Mouse (Mus musculus) midbrain, postnatal 0 days (tissue): ENCODE measurements around the gene Adra1b. TPM values are rescaled to one million over a fixed set of nuclear protein-coding genes. Genes with fewer than 3 reads are reported as not detected.

Experiments
- ATAC-seq: fragments of 200-750 bp; cut with Nextera tagmentation; 2 replicates; pipeline ENCODE4 v1.8.0; 2017; ENCODE audit warnings: moderate number of reproducible peaks, mild to moderate bottlenecking, moderate TSS enrichment, moderate library complexity; ENCODE audit not compliant: low FRiP score
- DNase-seq: peaks from one replicate; pipeline ENCODE4 v3.0.0-alpha.2; 2015; ENCODE audit warnings: low spot score
- H3K27ac ChIP-seq: fragments of 300-500 bp; sonication (generic); 2 replicates; pipeline ENCODE4 v1.5.1; 2014; ENCODE audit warnings: low read depth, mild to moderate bottlenecking, low read length, mixed read lengths
- H3K27me3 ChIP-seq: fragments of 300-500 bp; sonication (generic); 2 replicates; pipeline ENCODE4 v1.6.1; 2014; ENCODE audit warnings: low read length, control low read depth, mixed read lengths; ENCODE audit not compliant: insufficient read depth
- H3K36me3 ChIP-seq: fragments of 300-500 bp; sonication (generic); 2 replicates; pipeline ENCODE4 v1.6.1; 2014; ENCODE audit warnings: low read length, control low read depth, mixed read lengths; ENCODE audit not compliant: insufficient read depth
- H3K4me1 ChIP-seq: fragments of 300-500 bp; sonication (generic); 2 replicates; pipeline ENCODE4 v1.6.1; 2014; ENCODE audit warnings: mild to moderate bottlenecking, control low read depth, antibody characterized with exemption, low read length, mixed read lengths; ENCODE audit not compliant: insufficient read depth
- H3K4me2 ChIP-seq: fragments of 300-500 bp; sonication (generic); 2 replicates; pipeline ENCODE4 v1.6.1; 2014; ENCODE audit warnings: low read depth, mild to moderate bottlenecking, low read length, mixed read lengths; ENCODE audit not compliant: poor library complexity, severe bottlenecking
- H3K4me3 ChIP-seq: fragments of 300-500 bp; sonication (generic); 2 replicates; pipeline ENCODE4 v1.5.1; 2014; ENCODE audit warnings: low read depth, mild to moderate bottlenecking, low read length, moderate library complexity
- H3K9ac ChIP-seq: fragments of 300-500 bp; sonication (generic); replicated peaks from 2 replicates; pipeline ENCODE4 v1.6.1; 2014; ENCODE audit warnings: mild to moderate bottlenecking, low read length, moderate library complexity, mixed read lengths; ENCODE audit not compliant: poor library complexity, severe bottlenecking
- H3K9me3 ChIP-seq: fragments of 300-500 bp; sonication (generic); 2 replicates; pipeline ENCODE4 v1.6.1; 2016; ENCODE audit warnings: low read length, control low read depth
- CTCF ChIP-seq: IDR thresholded peaks from 2 replicates; pipeline ENCODE4 v1.5.1; 2016; ENCODE audit warnings: antibody characterized with exemption, mild to moderate bottlenecking
- WGBS: fragments of 180-500 bp; shearing (Covaris S2); extraction: QIAGEN DNeasy Blood & Tissue Kit; methylation state at CpG from one replicate; pipeline ENCODE4 v1.1.7; 2014; 5-methylcytosine and 5-hydroxymethylcytosine counted together
- polyA plus RNA-seq: library from polyadenylated mRNA; unstranded; fragments of >200 nt; fragmentation: Nextera tagmentation; extraction: Ambion mirVana; gene quantifications from 2 replicates; pipeline ENCODE4 v1.2.1, GENCODE M21; 2015
- total RNA-seq: library from RNA; depleted of rRNA; stranded (reverse); fragments of >200 nt; gene quantifications from 2 replicates; pipeline ENCODE4 v1.2.3, GENCODE M21; 2014

Gene Adra1b
- total and polyA plus RNA-seq, 2 experiments from 2014 or later, result 17.1 to 38.7 TPM

DNA sequence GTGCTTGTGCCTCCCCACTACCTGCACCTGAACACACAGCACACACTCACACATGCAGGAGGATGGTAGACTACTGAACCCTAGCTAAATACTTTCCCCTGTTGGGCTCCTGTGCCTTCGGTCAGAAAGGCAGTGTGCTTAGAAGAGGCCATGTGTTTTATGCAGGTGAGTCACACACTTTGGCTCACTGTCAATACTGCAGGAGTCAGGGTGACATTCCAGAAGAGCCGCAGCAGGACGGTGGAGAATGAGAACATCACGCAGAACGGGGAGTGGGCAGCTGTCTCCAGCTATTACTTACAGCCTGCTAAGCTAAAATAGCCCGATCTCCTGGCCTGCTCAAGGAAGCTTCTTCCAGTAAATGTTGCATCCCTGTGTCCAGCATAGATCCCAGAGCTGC is 32.5 kb upstream of the Adra1b start:
- ATAC-seq, result no peak

GRCm38 (mm10) chr11:43933000-43933399 is 32.0 kb upstream of the Adra1b start:
- 93% methylated on average over 4 of the region's 4 CpGs for WGBS
- Histone ChIP-seq H3K36me3 (no peaks in the 10 kb centered on the region), H3K27ac (no peak overlapping the region), H3K27me3 (no peaks in the 10 kb centered on the region), H3K9me3 (no peaks in the 10 kb centered on the region), H3K9ac (no peak overlapping the region), H3K4me1 (no peaks in the 10 kb centered on the region), H3K4me2 (no peak overlapping the region), H3K4me3 (no peak overlapping the region)
- no peak for TF ChIP-seq CTCF
- no peak for ATAC-seq
- no peak for DNase-seq

More for the DNA sequence above, 32.5 kb upstream of the Adra1b start:
- no peak for DNase-seq
- WGBS, result 83% methylated on average over 6 of the region's 6 CpGs
- Histone ChIP-seq H3K4me3 (no peak overlapping the region), H3K27me3 (no peaks in the 10 kb centered on the region), H3K4me1 (no peaks in the 10 kb centered on the region), H3K4me2 (no peak overlapping the region), H3K36me3 (no peaks in the 10 kb centered on the region), H3K9ac (no peak overlapping the region), H3K27ac (no peak overlapping the region), H3K9me3 (no peaks in the 10 kb centered on the region)
- TF ChIP-seq CTCF, result no peak

DNA sequence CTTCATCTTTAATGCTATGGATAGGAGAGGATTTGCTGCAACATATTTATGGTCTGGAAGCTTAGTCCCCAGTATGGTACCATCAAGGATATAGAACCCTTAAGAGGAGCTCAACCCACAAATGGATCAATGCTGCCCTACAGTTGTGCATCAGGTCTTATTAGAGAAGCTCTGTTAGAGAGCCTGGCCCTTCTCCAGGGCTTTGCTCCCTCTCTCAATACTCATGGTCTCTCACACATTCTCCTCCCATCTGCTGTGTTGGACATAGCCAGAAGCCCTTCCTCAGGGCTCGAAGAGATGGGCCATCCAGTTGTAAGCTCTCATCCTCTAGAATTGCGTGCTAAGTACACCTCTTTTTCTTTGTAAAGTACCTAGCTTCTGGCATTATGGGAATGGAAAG is 29.2 kb upstream of the Adra1b start:
- H3K4me1 ChIP-seq, result no peaks in the 10 kb centered on the region
- DNase-seq, result no peak
- 89% methylated on average over 2 of the region's 2 CpGs for WGBS
- TF ChIP-seq CTCF, result no peak
- H3K4me3 ChIP-seq, result no peak overlapping the region
- no peak overlapping the region for H3K9ac ChIP-seq
- H3K27me3 ChIP-seq, result no peaks in the 10 kb centered on the region
- no peaks in the 10 kb centered on the region for H3K9me3 ChIP-seq
- H3K36me3 ChIP-seq, result no peaks in the 10 kb centered on the region
- no peak for ATAC-seq
- no peak overlapping the region for H3K4me2 ChIP-seq
- no peak overlapping the region for H3K27ac ChIP-seq

DNA sequence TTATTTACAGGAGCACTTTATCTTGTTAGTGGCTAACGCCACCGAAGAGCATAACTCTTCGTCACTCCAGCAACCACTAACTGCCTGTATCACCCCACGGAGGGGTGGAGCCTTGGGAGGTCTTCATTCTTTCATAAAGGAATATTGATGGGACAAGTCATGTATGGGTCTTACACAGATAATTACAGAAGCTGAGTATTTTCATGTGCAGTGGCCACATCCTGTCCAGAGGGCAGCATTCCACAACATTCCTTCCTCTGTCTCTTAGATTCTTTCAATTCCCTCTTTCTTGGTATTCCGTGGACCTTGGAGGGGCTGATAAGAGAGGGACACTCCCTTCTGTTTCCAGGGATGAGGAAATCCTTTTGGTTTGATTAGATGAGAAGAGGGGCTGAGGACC is 28.7 kb upstream of the Adra1b start:
- H3K4me1 ChIP-seq, result no peaks in the 10 kb centered on the region
- H3K36me3 ChIP-seq, result no peaks in the 10 kb centered on the region
- no peak overlapping the region for H3K27ac ChIP-seq
- ATAC-seq (no peak), DNase-seq (no peak)
- no peaks in the 10 kb centered on the region for H3K27me3 ChIP-seq
- no peak overlapping the region for H3K4me2 ChIP-seq
- H3K4me3 ChIP-seq, result no peak overlapping the region
- peak; percentile 9; the same call in 1 of the 2 replicates for TF ChIP-seq CTCF
- H3K9me3 ChIP-seq, result no peaks in the 10 kb centered on the region
- no peak overlapping the region for H3K9ac ChIP-seq
- 87% methylated on average over 5 of the region's 5 CpGs for WGBS

- Histone ChIP-seq H3K9me3 (no peaks in the 10 kb centered on the region), H3K4me3 (no peak overlapping the region), H3K9ac (no peak overlapping the region), H3K36me3 (no peaks in the 10 kb centered on the region), H3K27ac (no peak overlapping the region), H3K27me3 (no peaks in the 10 kb centered on the region), H3K4me1 (no peaks in the 10 kb centered on the region), H3K4me2 (no peak overlapping the region)
- WGBS, result 61% methylated on average over 5 of the region's 5 CpGs
- DNase-seq, result peak; percentile 35
- no peak for TF ChIP-seq CTCF
- no peak for ATAC-seq
Observed at GRCm38 (mm10) chr11:43929178-43929577, 28.2 kb upstream of the Adra1b start.

DNA sequence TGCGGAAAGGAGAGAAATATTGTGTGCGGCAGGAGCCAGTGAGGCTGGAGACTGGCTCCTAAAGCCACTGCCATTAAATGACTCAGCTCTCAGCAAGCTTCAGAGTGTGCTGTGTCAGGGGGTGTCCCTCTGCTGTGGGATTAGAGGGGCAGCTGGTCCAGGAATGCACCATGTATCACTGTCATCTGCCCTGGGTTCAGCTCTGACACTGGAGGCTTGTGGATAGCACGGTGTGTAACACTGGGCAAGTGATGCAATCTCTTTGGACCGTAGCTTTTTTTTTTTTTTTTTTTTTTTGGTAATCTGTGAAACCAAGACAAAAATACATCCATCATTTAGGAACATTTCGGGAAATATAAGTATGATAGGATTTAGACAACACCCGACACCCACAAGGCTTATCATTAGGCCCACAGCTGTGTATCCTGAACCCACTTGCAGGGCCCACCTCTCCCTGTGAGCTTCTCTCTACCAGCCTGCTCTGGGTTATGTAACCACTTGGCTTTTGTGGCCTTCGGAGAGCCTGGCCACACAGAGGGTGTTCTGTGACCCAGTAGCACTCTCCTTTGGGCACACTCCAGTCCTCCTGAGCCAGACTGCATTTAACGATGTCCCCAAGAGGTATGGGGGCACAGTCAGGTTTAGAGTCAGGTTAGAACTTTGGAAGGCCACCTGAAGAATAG is 26.3 kb upstream of the Adra1b start:
- H3K9ac ChIP-seq, result no peak overlapping the region
- no peak overlapping the region for H3K4me3 ChIP-seq
- H3K9me3 ChIP-seq, result no peaks in the 10 kb centered on the region
- H3K36me3 ChIP-seq, result no peaks in the 10 kb centered on the region
- H3K27me3 ChIP-seq, result no peaks in the 10 kb centered on the region
- WGBS, result 86% methylated on average over 8 of the region's 8 CpGs
- no peaks in the 10 kb centered on the region for H3K4me1 ChIP-seq
- TF ChIP-seq CTCF, result no peak
- H3K27ac ChIP-seq, result no peak overlapping the region
- no peak overlapping the region for H3K4me2 ChIP-seq
- ATAC-seq (no peak), DNase-seq (no peak)
